Mouse (Mus musculus) heart, adult 2 months (tissue): ENCODE measurements at regions not wholly inside any gene's neighbourhood (a gene's known extent, or its start where the extent isn't known, plus 50 kb on each side); places are given as distances from the start of the nearest gene placed in this dataset.

Experiments
- CTCF ChIP-seq: fragments of 200-600 bp; IDR thresholded peaks from 2 replicates; pipeline ENCODE4 v1.8.1; 2022; ENCODE audit warnings: antibody characterized with exemption, mild to moderate bottlenecking, moderate library complexity
- POLR2A ChIP-seq: fragments of 200-500 bp; IDR thresholded peaks from 2 replicates; pipeline ENCODE4 v1.6.1; 2011; ENCODE audit warnings: mild to moderate bottlenecking, low read depth, low read length, control low read depth; ENCODE audit not compliant: insufficient read depth

DNA sequence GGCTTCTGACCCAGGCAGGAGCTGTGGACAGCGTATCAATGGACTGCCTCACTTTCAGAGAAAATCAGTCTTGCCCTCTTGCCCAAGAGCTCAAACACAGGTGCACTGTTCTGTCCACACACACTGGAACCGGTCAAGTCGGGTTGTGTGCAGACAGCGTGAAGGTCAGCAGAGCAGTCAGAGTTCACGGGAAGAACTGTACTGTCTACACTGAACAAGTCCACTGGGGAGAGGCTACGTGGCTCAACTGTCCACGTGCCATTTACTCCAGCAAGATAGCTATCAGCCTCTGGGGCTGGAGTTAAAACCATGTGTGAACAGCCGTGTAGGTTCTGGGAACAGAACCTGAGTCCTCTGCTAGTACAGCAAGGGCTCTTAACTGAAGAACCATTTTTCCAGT is 70.8 kb downstream of the Rplp1 start:
- TF ChIP-seq POLR2A, result no peak
- no peak for TF ChIP-seq CTCF
